In the genomic region with DNA sequence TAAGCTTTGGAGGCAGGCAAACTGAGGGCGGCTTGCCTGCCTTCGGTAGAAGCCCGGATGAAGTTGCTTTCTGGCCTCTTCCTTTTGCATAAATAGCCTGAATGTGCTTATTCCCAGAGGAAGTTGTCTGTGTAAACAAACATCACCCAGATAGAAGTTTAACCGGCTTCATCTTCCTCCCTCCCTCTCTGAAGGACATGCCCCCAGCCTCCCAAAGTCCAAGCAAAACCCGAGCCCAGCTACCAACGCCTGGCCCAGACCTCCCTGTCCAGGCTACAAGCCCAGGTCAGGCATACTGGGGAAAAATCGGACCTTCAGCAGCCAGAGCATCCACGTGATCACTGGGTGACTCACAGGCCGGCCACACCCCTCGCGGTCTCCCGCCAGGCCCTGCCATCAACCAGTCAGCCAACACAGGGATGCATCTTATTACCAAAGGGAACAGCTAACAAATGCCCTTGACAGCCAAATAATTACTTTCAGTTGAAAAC, we compare ENCODE assay signal across 7 mouse cellular contexts. TPM values are rescaled to one million over a fixed set of nuclear protein-coding genes. Genes with fewer than 3 reads are reported as not detected.
DNase-seq lines count a peak whose midpoint lies in the region; ATAC-seq and TF ChIP-seq lines count a peak whose summit lies in the region.

No protein-coding gene starts in this region.

- peak; percentile 95 for DNase-seq in adipocyte (ENCODE audit: low spot score)
- peak; percentile 87 for DNase-seq in embryo, embryonic 9.5 days (ENCODE audit: extremely low spot score)
- DNase-seq in gastrocnemius, postnatal 4 days (ENCODE audit: low spot score in 2 of 2) = peak; percentile 79 to 87
- peak; percentile 99 for DNase-seq in kidney, adult 11 months
- DNase-seq in limb, embryonic 11.5 days (ENCODE audit: low spot score) = peak; percentile 87

- H3K36me3 ChIP-seq in limb, embryonic 11.5 days (ENCODE audit: control insufficient read depth, insufficient read depth, low read length) = peaks cover 16% of the 10 kb centered on the region
- no peaks in the 10 kb centered on the region for H3K36me3 ChIP-seq in midbrain, embryonic 12.5 days
- H3K36me3 ChIP-seq in small intestine, adult 2 months (ENCODE audit: control insufficient read depth, insufficient read depth, low read length) = peaks cover 22% of the 10 kb centered on the region

- peak overlapping the region; percentile 32 for H3K9ac ChIP-seq in limb, embryonic 11.5 days (ENCODE audit: low read length)
- H3K9ac ChIP-seq in midbrain, embryonic 12.5 days (replicated peaks) = 0 out of 2 replicates have a peak overlapping the region, but pooled peaks have one; percentile 29

- WGBS in limb, embryonic 11.5 days = 1% methylated on average over 12 of the region's 12 CpGs
- 6% methylated on average over 12 of the region's 12 CpGs for WGBS in midbrain, embryonic 12.5 days
- 2% methylated on average over 12 of the region's 12 CpGs for WGBS in small intestine, adult 2 months

- no peaks in the 10 kb centered on the region for H3K27me3 ChIP-seq in limb, embryonic 11.5 days (ENCODE audit: control insufficient read depth, insufficient read depth, low read length)
- no peaks in the 10 kb centered on the region; the same call in 1 of the 2 replicates for H3K27me3 ChIP-seq in midbrain, embryonic 12.5 days
- no peaks in the 10 kb centered on the region for H3K27me3 ChIP-seq in small intestine, adult 2 months (ENCODE audit: control insufficient read depth, insufficient read depth, low read length)

- TF ChIP-seq CTCF in small intestine, adult 2 months (IDR thresholded peaks at IDR 0.05; ENCODE audit: extremely low read depth, insufficient read length, insufficient replicate concordance, low read depth, low read length) = no peak

- peak overlapping the region; percentile 25 for H3K4me3 ChIP-seq in limb, embryonic 11.5 days (ENCODE audit: low read depth, low read length)
- peak overlapping the region; percentile 9 for H3K4me3 ChIP-seq in midbrain, embryonic 12.5 days
- peak overlapping the region; percentile 38 for H3K4me3 ChIP-seq in small intestine, adult 2 months (ENCODE audit: low read depth, low read length)

- ATAC-seq in limb, embryonic 11.5 days (ENCODE audit: insufficient number of reproducible peaks, low FRiP score, low TSS enrichment, low read depth) = peak; percentile 10; the same call in 1 of the 2 replicates
- no peak for ATAC-seq in midbrain, embryonic 12.5 days (ENCODE audit: low FRiP score, low read depth)

- H3K27ac ChIP-seq in limb, embryonic 11.5 days (replicated peaks; ENCODE audit: low read depth, low read length) = peak overlapping the region; percentile 72
- 0 out of 2 replicates have a peak overlapping the region, but pooled peaks have one; percentile 15 for H3K27ac ChIP-seq in midbrain, embryonic 12.5 days (replicated peaks)
- H3K27ac ChIP-seq in small intestine, adult 2 months (ENCODE audit: insufficient read depth, low read depth, low read length) = peak overlapping the region; percentile 93

- peak; percentile 69 for TF ChIP-seq POLR2A in small intestine, adult 2 months (IDR thresholded peaks at IDR 0.05; ENCODE audit: low read depth, low read length)

- H3K4me1 ChIP-seq in limb, embryonic 11.5 days (ENCODE audit: control insufficient read depth, insufficient read depth, low read length) = peaks cover 38% of the 10 kb centered on the region
- H3K4me1 ChIP-seq in midbrain, embryonic 12.5 days = peaks cover 38% of the 10 kb centered on the region
- H3K4me1 ChIP-seq in small intestine, adult 2 months (ENCODE audit: control insufficient read depth, insufficient read depth, insufficient read length, low read length) = peaks cover 20% of the 10 kb centered on the region

- H3K9me3 ChIP-seq in limb, embryonic 11.5 days (ENCODE audit: control insufficient read depth, low read length) = no peaks in the 10 kb centered on the region
- H3K9me3 ChIP-seq in midbrain, embryonic 12.5 days = no peaks in the 10 kb centered on the region

- peak overlapping the region; percentile 45 for H3K4me2 ChIP-seq in limb, embryonic 11.5 days (ENCODE audit: low read depth, severe bottlenecking)
- H3K4me2 ChIP-seq in midbrain, embryonic 12.5 days (replicated peaks) = peak overlapping the region; percentile 39

RNA-seq across cellular contexts. Expression of gene Zfp36l2, which starts 4.4 kb away (rescaled TPM):
- 10 to 100 TPM; 41.2 to 47.3 TPM for total RNA-seq in gastrocnemius, postnatal 4 days (2021)
- 24.7 and 27.2 TPM in 2 replicates for polyA plus RNA-seq in limb, embryonic 11.5 days (2014; fragmentation: Nextera tagmentation; extraction: Ambion mirVana)
- 11.4 and 13.6 TPM in 2 replicates for polyA plus RNA-seq in midbrain, embryonic 12.5 days (2016; fragmentation: Nextera tagmentation; extraction: Ambion mirVana)
- 124 and 220 TPM in 2 replicates for polyA plus RNA-seq in small intestine, adult 2 months (2012; rRNA removed)

Comparison
In these comparisons a context has a peak if more than half of its experiments do, and no peak if none do; other contexts are left out.
1. H3K27ac ChIP-seq: peak in every context shown above with its lines; median percentile 93 in small intestine, adult 2 months; 72 in limb, embryonic 11.5 days; 15 in midbrain, embryonic 12.5 days.